Mouse (Mus musculus): ENCODE results near the gene Marcks. TPM values are rescaled to one million over a fixed set of nuclear protein-coding genes. Genes with fewer than 3 reads are reported as not detected.
A peak's percentile ranks its signal among the peaks of the same experiment; 100 is the strongest.

Marcks gene
- polyA plus RNA-seq, 1 experiment from 2014 or later, result 54.3 TPM

- no peak overlapping the region for H3K27ac ChIP-seq (replicated peaks)
- no peak for DNase-seq (ENCODE audit: low spot score)
- no peaks in the 10 kb centered on the region for H3K9me3 ChIP-seq (ENCODE audit: control insufficient read depth, low read length)
- TF ChIP-seq EP300 (optimal IDR thresholded peaks at IDR 0.05) (no peak), CTCF (IDR thresholded peaks at IDR 0.05; ENCODE audit: low read depth) (no peak)
- no peak for ATAC-seq (ENCODE audit: low FRiP score, low TSS enrichment)
- 81% methylated on average over 2 of the region's 2 CpGs for WGBS
- H3K9ac ChIP-seq (ENCODE audit: low read length), result no peak overlapping the region
- no peaks in the 10 kb centered on the region for H3K36me3 ChIP-seq (ENCODE audit: control insufficient read depth, insufficient read depth, low read length)
- no peak overlapping the region for H3K4me3 ChIP-seq (ENCODE audit: low read depth, low read length)
- H3K27me3 ChIP-seq (ENCODE audit: control insufficient read depth, insufficient read depth, low read length), result no peaks in the 10 kb centered on the region
- H3K4me1 ChIP-seq (replicated peaks; ENCODE audit: control insufficient read depth, insufficient read depth), result no peaks in the 10 kb centered on the region
- H3K4me2 ChIP-seq (replicated peaks; ENCODE audit: low read depth), result no peak overlapping the region
Measured at GRCm38 (mm10) chr10:37167527-37167926, 28.8 kb upstream of the Marcks start.

- DNase-seq (ENCODE audit: low spot score) (no peak), ATAC-seq (ENCODE audit: low FRiP score, low TSS enrichment) (no peak; the same call in 1 of the 2 replicates)
- H3K27me3 ChIP-seq (ENCODE audit: control insufficient read depth, insufficient read depth, low read length), result no peaks in the 10 kb centered on the region
- TF ChIP-seq EP300 (optimal IDR thresholded peaks at IDR 0.05) (peak; percentile 44), CTCF (IDR thresholded peaks at IDR 0.05; ENCODE audit: low read depth) (no peak)
- no peaks in the 10 kb centered on the region for H3K4me1 ChIP-seq (replicated peaks; ENCODE audit: control insufficient read depth, insufficient read depth)
- H3K9ac ChIP-seq (ENCODE audit: low read length), result no peak overlapping the region
- no peaks in the 10 kb centered on the region for H3K36me3 ChIP-seq (ENCODE audit: control insufficient read depth, insufficient read depth, low read length)
- WGBS, result 34% methylated on average over 3 of the region's 3 CpGs
- no peaks in the 10 kb centered on the region for H3K9me3 ChIP-seq (ENCODE audit: control insufficient read depth, low read length)
- no peak overlapping the region for H3K4me3 ChIP-seq (ENCODE audit: low read depth, low read length)
- no peak overlapping the region for H3K4me2 ChIP-seq (replicated peaks; ENCODE audit: low read depth)
- H3K27ac ChIP-seq (replicated peaks), result no peak overlapping the region
Measured at GRCm38 (mm10) chr10:37159731-37160130, 21.0 kb upstream of the Marcks start.

GRCm38 (mm10) chr10:37157156-37157555, 18.4 kb upstream of the Marcks start:
- no peak overlapping the region for H3K4me2 ChIP-seq (replicated peaks; ENCODE audit: low read depth)
- no peak for ATAC-seq (ENCODE audit: low FRiP score, low TSS enrichment)
- no peak for TF ChIP-seq CTCF (IDR thresholded peaks at IDR 0.05; ENCODE audit: low read depth)
- no peak for TF ChIP-seq EP300 (optimal IDR thresholded peaks at IDR 0.05)
- no peak overlapping the region for H3K4me3 ChIP-seq (ENCODE audit: low read depth, low read length)
- H3K9ac ChIP-seq (ENCODE audit: low read length), result no peak overlapping the region
- H3K27me3 ChIP-seq (ENCODE audit: control insufficient read depth, insufficient read depth, low read length), result no peaks in the 10 kb centered on the region
- no peaks in the 10 kb centered on the region for H3K9me3 ChIP-seq (ENCODE audit: control insufficient read depth, low read length)
- WGBS, result 64% methylated on average over 5 of the region's 5 CpGs
- H3K27ac ChIP-seq (replicated peaks), result no peak overlapping the region
- H3K36me3 ChIP-seq (ENCODE audit: control insufficient read depth, insufficient read depth, low read length), result no peaks in the 10 kb centered on the region
- no peaks in the 10 kb centered on the region for H3K4me1 ChIP-seq (replicated peaks; ENCODE audit: control insufficient read depth, insufficient read depth)
- DNase-seq (ENCODE audit: low spot score), result no peak

GRCm38 (mm10) chr10:37155131-37155530, 16.4 kb upstream of the Marcks start:
- TF ChIP-seq EP300 (optimal IDR thresholded peaks at IDR 0.05), result no peak
- TF ChIP-seq CTCF (IDR thresholded peaks at IDR 0.05; ENCODE audit: low read depth), result no peak
- H3K4me3 ChIP-seq (ENCODE audit: low read depth, low read length), result no peak overlapping the region
- no peaks in the 10 kb centered on the region for H3K36me3 ChIP-seq (ENCODE audit: control insufficient read depth, insufficient read depth, low read length)
- no peaks in the 10 kb centered on the region for H3K4me1 ChIP-seq (replicated peaks; ENCODE audit: control insufficient read depth, insufficient read depth)
- H3K27me3 ChIP-seq (ENCODE audit: control insufficient read depth, insufficient read depth, low read length), result no peaks in the 10 kb centered on the region
- no peaks in the 10 kb centered on the region for H3K9me3 ChIP-seq (ENCODE audit: control insufficient read depth, low read length)
- no peak for DNase-seq (ENCODE audit: low spot score)
- H3K4me2 ChIP-seq (replicated peaks; ENCODE audit: low read depth), result no peak overlapping the region
- WGBS, result 33% methylated on average over 2 of the region's 2 CpGs
- no peak for ATAC-seq (ENCODE audit: low FRiP score, low TSS enrichment)
- no peak overlapping the region for H3K27ac ChIP-seq (replicated peaks)
- no peak overlapping the region for H3K9ac ChIP-seq (ENCODE audit: low read length)

GRCm38 (mm10) chr10:37151539-37152271, 13.0 kb upstream of the Marcks start:
- Histone ChIP-seq H3K36me3 (ENCODE audit: control insufficient read depth, insufficient read depth, low read length) (no peaks in the 10 kb centered on the region), H3K9ac (ENCODE audit: low read length) (no peak overlapping the region), H3K27ac (replicated peaks) (no peak overlapping the region), H3K4me3 (ENCODE audit: low read depth, low read length) (no peak overlapping the region), H3K9me3 (ENCODE audit: control insufficient read depth, low read length) (no peaks in the 10 kb centered on the region), H3K4me2 (replicated peaks; ENCODE audit: low read depth) (no peak overlapping the region), H3K27me3 (ENCODE audit: control insufficient read depth, insufficient read depth, low read length) (no peaks in the 10 kb centered on the region), H3K4me1 (replicated peaks; ENCODE audit: control insufficient read depth, insufficient read depth) (no peaks in the 10 kb centered on the region)
- TF ChIP-seq EP300 (optimal IDR thresholded peaks at IDR 0.05) (no peak), CTCF (IDR thresholded peaks at IDR 0.05; ENCODE audit: low read depth) (no peak)
- no peak for DNase-seq (ENCODE audit: low spot score)
- WGBS, result 86% methylated on average over 7 of the region's 7 CpGs
- no peak for ATAC-seq (ENCODE audit: low FRiP score, low TSS enrichment)

- WGBS, result 65% methylated on average over 3 of the region's 3 CpGs
- Histone ChIP-seq H3K9me3 (ENCODE audit: control insufficient read depth, low read length) (no peaks in the 10 kb centered on the region), H3K4me3 (ENCODE audit: low read depth, low read length) (no peak overlapping the region), H3K27ac (replicated peaks) (no peak overlapping the region), H3K9ac (ENCODE audit: low read length) (no peak overlapping the region), H3K4me1 (replicated peaks; ENCODE audit: control insufficient read depth, insufficient read depth) (no peaks in the 10 kb centered on the region), H3K36me3 (ENCODE audit: control insufficient read depth, insufficient read depth, low read length) (no peaks in the 10 kb centered on the region), H3K4me2 (replicated peaks; ENCODE audit: low read depth) (no peak overlapping the region), H3K27me3 (ENCODE audit: control insufficient read depth, insufficient read depth, low read length) (no peaks in the 10 kb centered on the region)
- DNase-seq (ENCODE audit: low spot score) (no peak), ATAC-seq (ENCODE audit: low FRiP score, low TSS enrichment) (no peak)
- TF ChIP-seq CTCF (IDR thresholded peaks at IDR 0.05; ENCODE audit: low read depth) (no peak), EP300 (optimal IDR thresholded peaks at IDR 0.05) (no peak)
Measured at GRCm38 (mm10) chr10:37148016-37148415, 9.3 kb upstream of the Marcks start.
